Mouse (Mus musculus) CD4-positive, CD25-positive, alpha-beta regulatory T cell, adult 4 months (primary cell): ENCODE data around the gene Slc7a14. TPM values are rescaled to one million over a fixed set of nuclear protein-coding genes. Genes with fewer than 3 reads are reported as not detected.

Experiments used
- ATAC-seq: one replicate; pipeline ENCODE4 v1.8.0; 2017
- polyA plus RNA-seq, 2 experiments: library from polyadenylated mRNA; unstranded; fragments of 100-300 nt; shearing (Covaris generic); gene quantifications; one replicate each; pipeline ENCODE4 v1.2.1; 2017

Slc7a14 gene
- polyA plus RNA-seq, 2 experiments from 2014 or later = not detected

- no peak for ATAC-seq
Observed at GRCm38 (mm10) chr3:31205167-31205566, 105.0 kb downstream of the Slc7a14 start.

- ATAC-seq = no peak
Observed at GRCm38 (mm10) chr3:31203947-31204346, 106.2 kb downstream of the Slc7a14 start.

- ATAC-seq = no peak
Observed at GRCm38 (mm10) chr3:31199162-31199877, 110.9 kb downstream of the Slc7a14 start.

- ATAC-seq = no peak
Observed at GRCm38 (mm10) chr3:31191402-31191801, 118.8 kb downstream of the Slc7a14 start.

DNA sequence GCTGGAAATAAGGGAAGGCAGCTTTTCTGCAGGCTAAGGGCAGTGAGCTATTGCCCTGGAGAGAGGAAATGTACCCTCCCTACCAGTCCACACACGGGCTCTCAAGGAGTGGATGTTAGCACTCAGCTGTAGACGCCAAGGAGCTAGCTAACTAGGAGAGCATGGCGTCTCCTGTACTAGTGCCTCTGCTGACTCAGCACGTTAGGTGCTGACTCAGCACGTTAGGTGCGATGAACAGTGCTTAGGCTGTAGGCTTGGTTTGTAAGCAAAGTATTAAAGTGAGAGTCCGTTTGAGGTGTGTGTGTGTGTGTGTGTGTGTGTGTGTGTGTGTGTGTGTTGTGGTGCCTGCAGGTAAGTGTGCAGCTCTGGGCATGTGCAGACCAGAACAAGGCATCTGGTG is 119.8 kb downstream of the Slc7a14 start:
- ATAC-seq = no peak

- ATAC-seq = no peak
Observed at GRCm38 (mm10) chr3:31166365-31166871, 143.8 kb downstream of the Slc7a14 start.

DNA sequence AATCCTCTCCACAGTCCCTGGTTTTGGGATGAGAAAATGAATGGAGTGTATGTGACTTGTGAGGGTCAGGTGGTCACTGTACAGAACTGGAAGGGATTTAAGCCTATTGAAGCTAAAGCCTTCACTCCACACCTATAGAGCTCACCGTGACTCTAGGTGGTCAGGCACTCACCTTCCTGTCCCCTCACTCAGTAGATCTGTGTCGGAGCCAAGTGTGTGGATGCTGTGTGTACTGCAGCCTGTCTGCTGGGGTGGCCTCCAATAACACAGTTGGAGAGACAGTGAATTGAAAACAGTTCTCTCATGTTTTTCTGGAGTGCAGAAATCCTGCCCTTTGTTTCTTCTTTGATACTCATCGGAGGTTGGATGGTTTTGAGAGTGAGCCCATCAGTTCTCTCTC is 144.4 kb downstream of the Slc7a14 start:
- ATAC-seq = no peak

- no peak for ATAC-seq
Observed at GRCm38 (mm10) chr3:31162860-31163259, 147.3 kb downstream of the Slc7a14 start.

DNA sequence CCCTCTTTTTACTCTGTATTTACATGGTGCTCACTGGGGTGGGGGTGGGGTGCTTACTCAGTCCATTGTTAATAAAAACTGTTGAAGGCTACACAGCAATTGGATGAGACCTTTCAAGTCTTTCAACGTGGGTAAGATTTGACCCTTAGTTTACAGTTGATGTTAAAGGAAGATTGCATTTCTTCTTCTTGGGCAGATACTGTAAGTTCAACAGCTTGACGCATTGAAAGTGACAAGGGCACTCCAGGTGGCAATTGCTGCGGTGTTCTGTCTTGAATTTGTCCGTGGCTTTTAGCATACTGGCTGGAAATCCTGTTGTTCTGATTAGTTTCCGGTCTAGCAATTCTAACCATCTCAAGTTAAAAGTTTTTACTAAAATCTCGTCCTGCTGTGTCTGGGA is 148.8 kb downstream of the Slc7a14 start:
- no peak for ATAC-seq

GRCm38 (mm10) chr3:31160046-31160445 is 150.1 kb downstream of the Slc7a14 start:
- ATAC-seq = no peak

- no peak for ATAC-seq
Observed at GRCm38 (mm10) chr3:31157776-31158175, 152.4 kb downstream of the Slc7a14 start.

- ATAC-seq = no peak
Observed at GRCm38 (mm10) chr3:31156126-31156525, 154.1 kb downstream of the Slc7a14 start.

Other genes with a start within 250 kb of the Slc7a14 start
- 10 to 100 TPM; 60.4 to 66.0 TPM for gene Skil, start 215.3 kb downstream of the Slc7a14 start, polyA plus RNA-seq
- not detected for gene Cldn11, start 160.5 kb downstream of the Slc7a14 start, polyA plus RNA-seq